Mouse (Mus musculus) erythroblast, adult 5-6 weeks (primary cell): ENCODE results near the gene Prdx5. TPM values are rescaled to one million over a fixed set of nuclear protein-coding genes. Genes with fewer than 3 reads are reported as not detected.

Experiments used
- ATAC-seq: replicated peaks from 2 replicates; pipeline ENCODE4 v1.8.0; 2016; ENCODE audit warnings: moderate number of reproducible peaks, mild to moderate bottlenecking, moderate TSS enrichment, inconsistent platforms; ENCODE audit not compliant: poor library complexity, low FRiP score, severe bottlenecking
- total RNA-seq, 2 experiments: library from RNA; stranded (forward) in 1 of 2; stranded (reverse) in 1 of 2; fragments of 150-400 nt in 1 of 2; fragments of 200-764, 138-1000 nt in 1 of 2; gene quantifications; 2 replicates each; pipeline versions ENCODE4 v1.2.3 to v1.2.4; 2015 to 2017; ENCODE audit warnings: low replicate concordance in 2 of 2

Gene Prdx5
- total RNA-seq (2015; ENCODE audit: low replicate concordance) (192 and 238 TPM in 2 replicates), total RNA-seq (2017; ENCODE audit: low replicate concordance) (232 and 266 TPM in 2 replicates)

- peak; percentile 91 for ATAC-seq
Observed at GRCm38 (mm10) chr19:6909507-6910289, at the start of gene Prdx5, which contains the start of gene Trmt112. Gene Prdx5, minus strand, starts transcription at chr19:6910106. Gene Trmt112, plus strand, starts transcription at chr19:6909698.

DNA sequence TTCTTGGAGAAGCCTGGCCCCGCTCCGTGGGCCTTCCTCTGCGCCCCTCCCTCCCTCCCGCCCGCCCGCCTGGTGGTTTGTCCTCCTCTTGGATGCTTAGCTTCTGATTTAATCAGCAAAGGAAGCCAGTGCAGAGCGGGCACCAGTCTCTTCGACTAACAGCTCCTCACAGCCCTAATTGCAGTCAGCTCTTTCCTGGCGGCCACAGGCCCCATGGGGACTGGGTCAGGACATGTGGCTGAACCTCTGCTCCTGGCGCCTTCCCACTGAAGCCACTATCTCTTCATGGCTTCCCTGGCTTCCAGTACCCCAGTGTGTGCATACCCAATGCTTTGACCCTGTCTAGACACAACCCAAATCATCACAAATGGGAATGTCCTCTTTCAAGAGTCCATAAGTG is 46.6 kb upstream of the Prdx5 start:
- ATAC-seq: no peak

GRCm38 (mm10) chr19:6955424-6955823 is 45.5 kb upstream of the Prdx5 start:
- no peak for ATAC-seq

- no peak for ATAC-seq
Observed at GRCm38 (mm10) chr19:6954046-6954445, 44.1 kb upstream of the Prdx5 start.

DNA sequence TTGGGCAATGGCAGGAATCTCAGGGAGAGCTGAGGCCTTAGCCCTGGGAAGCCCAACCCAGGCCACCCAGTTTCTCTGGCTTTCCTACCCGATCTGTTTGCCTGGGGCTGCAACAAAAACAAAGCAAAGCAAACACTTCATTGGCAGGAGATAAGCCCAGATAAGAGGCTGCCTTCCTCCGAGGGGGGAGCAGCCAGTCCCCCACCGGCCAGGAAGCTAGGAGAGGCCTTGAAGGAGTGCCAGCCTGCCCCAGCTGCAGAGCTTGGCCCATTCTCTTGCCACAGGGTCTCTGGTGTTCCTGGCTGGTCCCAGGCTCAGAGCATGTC is 42.8 kb upstream of the Prdx5 start:
- ATAC-seq: no peak

DNA sequence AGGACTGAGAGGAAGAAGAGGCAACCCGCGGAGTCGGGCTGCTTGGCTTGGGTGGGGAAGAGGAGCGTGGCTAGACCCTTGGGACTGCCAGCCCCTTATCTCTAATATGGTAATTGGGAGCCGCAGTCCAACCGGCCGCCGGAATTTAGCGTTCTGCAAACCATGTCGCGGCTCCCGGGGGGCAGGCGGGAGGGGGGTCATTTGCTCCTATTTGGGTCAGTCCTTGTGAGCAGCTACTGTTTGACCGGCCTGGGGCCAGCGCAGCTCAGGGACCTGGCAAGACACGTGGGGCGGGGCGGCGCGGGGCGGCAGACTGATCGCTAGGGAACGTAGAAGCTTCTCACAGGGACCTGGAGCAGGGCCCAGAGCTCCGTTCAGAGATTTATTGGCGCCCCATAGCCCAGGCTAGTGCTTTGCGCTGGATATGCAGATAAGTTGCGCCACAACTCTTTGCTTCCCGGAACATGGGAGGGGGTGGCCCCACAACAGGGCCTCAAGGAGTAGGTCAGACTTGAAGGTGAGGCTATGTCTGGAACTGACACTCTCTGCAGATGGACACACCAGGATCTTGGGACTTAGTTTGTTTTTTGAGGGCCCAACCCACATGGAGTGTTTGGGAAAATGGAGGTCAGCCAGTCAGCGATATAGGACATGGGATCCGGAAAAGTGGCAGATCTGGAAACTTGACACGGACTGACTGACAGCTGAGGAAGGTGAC is 42.2 kb upstream of the Prdx5 start:
- ATAC-seq: 0 out of 2 replicates have a peak, but pooled peaks have one; percentile 29

DNA sequence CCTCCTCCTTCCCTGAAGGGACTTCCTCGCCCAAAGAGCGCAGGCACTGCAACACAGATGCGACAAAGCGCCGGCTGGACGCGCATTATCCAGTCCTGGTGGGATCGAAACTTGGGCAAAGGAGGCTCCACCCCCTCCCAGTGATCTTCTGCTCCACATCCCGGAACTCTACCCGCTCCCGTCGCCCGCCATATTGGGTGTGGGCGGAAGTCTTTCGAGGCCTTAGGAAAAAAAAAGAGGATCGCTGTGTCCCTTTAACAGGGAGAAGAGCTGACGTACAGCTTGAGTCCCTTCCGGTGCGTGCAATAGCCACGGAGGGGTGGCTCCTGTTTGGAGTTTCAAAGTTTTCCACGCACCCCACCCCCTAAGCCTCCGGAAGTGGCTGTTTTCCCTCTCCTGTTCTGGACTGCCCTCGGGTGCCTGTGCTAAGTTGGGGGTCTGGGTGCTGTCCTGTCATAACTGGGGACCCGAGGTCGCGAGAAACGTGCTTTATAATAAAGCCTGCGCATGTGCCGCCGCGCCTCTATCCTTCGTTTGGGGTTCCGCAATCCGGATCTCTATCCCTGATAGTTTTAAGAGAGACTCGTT is 41.6 kb upstream of the Prdx5 start:
- ATAC-seq: peak; percentile 78

DNA sequence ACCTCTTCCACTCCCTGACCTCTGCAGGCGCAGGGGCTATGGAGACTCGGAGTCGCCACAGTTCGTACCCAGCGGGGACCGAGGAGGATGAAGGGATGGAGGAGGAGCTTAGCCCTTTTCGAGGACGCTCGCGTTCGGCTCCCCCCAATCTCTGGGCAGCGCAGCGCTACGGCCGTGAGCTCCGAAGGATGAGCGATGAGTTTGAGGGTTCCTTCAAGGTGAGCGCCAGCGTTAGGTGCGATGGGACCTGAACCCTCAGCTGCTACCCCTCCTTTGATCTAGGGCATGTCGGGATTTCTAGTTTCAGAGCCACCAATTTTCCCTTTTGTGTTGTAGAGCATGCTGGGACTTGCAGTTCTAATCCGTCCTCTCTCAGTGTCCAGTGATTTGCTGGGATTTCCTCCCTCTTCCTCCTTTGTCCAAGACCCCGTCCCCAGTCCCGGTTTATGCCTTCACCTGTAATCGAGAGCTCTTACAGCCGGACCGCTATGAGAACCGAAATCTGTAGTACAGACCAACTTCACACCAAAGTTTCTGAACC is 40.8 kb upstream of the Prdx5 start:
- ATAC-seq: no peak

DNA sequence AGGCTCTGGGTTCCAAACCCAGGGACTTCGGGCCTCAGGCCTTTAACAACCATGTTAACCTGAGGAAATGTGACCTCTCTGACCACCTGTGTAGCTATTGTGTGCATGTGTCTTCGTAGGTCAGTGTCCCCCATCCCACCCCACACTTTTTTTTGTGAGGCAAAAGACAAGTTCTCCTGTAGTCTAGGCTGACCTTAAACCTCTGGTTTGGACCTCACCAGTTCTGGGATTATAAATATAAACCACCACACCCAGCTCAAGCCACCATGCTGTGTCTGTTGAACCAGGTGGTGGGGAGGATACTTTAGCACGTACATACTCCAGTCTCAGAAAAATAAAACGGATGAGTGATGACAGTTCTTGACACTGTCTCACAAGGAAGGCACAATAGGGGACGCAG is 40.0 kb upstream of the Prdx5 start:
- no peak for ATAC-seq

- no peak for ATAC-seq
Observed at GRCm38 (mm10) chr19:6949532-6949931, 39.6 kb upstream of the Prdx5 start.

- ATAC-seq: no peak
Observed at GRCm38 (mm10) chr19:6948186-6948585, 38.3 kb upstream of the Prdx5 start.

- no peak for ATAC-seq
Observed at GRCm38 (mm10) chr19:6947742-6948141, 37.8 kb upstream of the Prdx5 start.

DNA sequence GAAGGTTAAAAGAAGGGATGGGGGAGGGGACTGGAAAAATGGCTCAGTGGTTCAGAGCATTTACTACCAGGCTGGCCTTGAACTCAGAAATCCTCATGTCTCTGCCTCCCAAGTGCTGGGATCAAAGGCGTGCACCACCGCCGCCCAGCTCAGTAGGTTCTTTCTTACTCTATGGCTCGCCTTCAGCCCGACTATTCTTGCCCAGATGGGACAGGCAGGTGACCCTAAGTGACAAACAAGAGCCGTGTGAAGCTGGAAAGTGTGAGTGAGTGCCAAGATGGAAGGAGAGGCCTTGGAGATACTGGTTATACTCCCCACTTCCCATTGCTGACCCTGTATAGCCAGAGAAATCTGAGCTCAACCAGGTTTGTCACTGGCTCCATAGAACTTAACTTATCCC is 33.8 kb upstream of the Prdx5 start:
- no peak for ATAC-seq

DNA sequence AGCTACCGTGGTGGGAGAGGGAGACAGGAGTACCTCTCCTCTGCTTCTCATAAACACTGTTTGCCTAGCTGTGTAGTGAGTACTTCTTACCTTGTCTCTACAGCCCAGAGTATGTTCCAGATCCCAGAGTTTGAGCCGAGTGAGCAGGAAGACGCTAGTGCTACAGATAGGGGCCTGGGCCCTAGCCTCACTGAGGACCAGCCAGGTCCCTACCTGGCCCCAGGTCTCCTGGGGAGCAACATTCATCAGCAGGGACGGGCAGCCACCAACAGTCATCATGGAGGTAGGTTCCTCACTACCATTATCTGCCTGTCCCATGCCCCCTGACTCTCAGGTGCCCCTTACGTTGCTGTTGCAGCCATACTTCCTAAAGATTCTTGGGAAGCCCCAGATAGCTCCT is 32.9 kb upstream of the Prdx5 start:
- ATAC-seq: peak; percentile 4

DNA sequence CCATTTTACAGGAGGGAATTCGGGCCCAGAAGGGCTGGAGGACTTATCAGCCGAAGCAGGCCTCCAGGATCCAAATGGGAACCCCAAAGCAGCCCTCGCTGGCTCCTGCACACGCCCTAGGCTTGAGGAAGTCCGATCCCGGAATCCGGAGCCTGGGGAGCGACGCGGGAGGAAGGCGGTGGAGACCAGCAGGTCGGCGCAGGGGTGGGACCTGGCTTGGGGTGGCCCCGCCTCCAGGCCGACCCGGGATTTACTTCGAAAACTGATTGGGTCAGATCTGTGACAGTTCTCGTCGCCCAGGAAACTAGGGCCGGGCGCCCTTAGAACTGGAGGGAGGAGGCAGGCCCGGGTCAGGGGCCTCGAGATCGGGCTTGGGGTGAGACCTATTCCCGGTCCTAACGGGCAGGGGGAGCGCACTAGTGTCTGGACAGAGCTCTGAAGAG is 32.4 kb upstream of the Prdx5 start, which contains the start of gene Gpr137:
Gene Gpr137 (minus strand): TSS at position 232 of the 443 bp plus-strand sequence.
- ATAC-seq: peak; percentile 83

DNA sequence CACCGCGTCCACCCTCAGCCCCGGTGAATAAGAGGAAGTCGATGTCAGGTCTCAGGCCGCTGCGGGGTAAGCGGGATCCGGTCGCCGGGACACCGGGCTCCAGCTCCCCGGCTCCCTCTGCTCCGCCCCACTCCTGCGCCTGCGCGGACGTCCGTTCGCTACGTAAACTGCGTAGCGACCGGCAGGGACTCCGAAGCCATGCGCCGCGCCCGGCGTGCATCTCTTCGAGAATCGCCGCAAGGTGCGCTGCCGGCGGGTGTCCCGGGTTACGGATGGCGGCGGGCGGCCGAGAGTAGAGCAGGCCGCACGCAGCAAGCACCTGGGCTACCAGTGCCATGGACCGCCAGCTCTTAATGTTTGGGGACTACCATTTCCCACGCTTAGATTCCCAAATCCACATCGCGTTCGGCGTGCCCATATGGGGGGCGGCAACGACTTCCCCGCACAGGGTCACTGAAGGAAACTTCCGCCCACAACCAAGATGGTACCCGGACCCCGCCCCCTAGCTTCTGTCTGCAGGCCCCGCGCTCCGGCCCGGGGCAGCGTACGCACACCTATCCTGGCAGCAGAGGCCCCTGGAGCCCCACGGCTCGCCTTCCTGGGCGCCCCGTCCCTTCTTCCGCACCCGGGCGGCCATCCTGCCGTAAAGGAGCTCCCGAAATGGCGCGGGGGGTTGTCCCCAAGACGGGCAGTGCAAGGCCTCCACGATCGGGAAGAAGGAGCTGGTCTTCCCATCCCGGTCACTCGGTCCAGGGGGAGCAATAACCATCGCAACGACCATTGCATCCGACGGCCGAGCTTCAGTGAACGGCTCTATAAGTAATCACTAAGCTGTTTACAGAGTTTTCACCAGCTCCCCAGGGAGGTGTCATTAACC is 31.7 kb upstream of the Prdx5 start, which contains the start of gene Bad:
Gene Bad (plus strand): TSS at position 490 of the 877 bp plus-strand sequence.
- peak; percentile 73 for ATAC-seq

GRCm38 (mm10) chr19:6940396-6941351 is 30.8 kb upstream of the Prdx5 start:
- ATAC-seq: no peak
